Mouse (Mus musculus): Measurements from ENCODE around the gene Elp5. TPM values are rescaled to one million over a fixed set of nuclear protein-coding genes. Genes with fewer than 3 reads are reported as not detected.

The Elp5 gene
- polyA plus RNA-seq, 1 experiment from 2014 or later = 29.9 TPM

Other genes with a start within 250 kb of the Elp5 start
- 63.4 to 133 TPM (median 79.6 TPM) in 3 replicates for gene Polr2a, start 223.9 kb downstream of the Elp5 start, polyA plus RNA-seq (2018)
- not detected in 3 replicates for gene Slc35g3, start 220.5 kb downstream of the Elp5 start, polyA plus RNA-seq (2018)
- 11.6 to 17.8 TPM (median 12.0 TPM) in 3 replicates for gene Zbtb4, start 216.6 kb downstream of the Elp5 start, polyA plus RNA-seq (2018)
- not detected in 3 replicates for gene Chrnb1, start 186.6 kb downstream of the Elp5 start, polyA plus RNA-seq (2018)
- 0.69 to 2.7 TPM (median 2.3 TPM) in 3 replicates for gene Fgf11, start 180.7 kb downstream of the Elp5 start, polyA plus RNA-seq (2018)
- gene Tmem102, start 176.9 kb downstream of the Elp5 start, polyA plus RNA-seq (2018) = not detected in 3 replicates
- not detected in 3 replicates for gene Gm39566, start 167.2 kb downstream of the Elp5 start, polyA plus RNA-seq (2018)
- gene Spem2, start 164.1 kb downstream of the Elp5 start, polyA plus RNA-seq (2018) = not detected in 3 replicates
- gene Spem1, start 160.3 kb downstream of the Elp5 start, polyA plus RNA-seq (2018) = not detected in 3 replicates
- 0.80 to 2.1 TPM (median 1.0 TPM) in 3 replicates for gene Nlgn2, start 144.7 kb downstream of the Elp5 start, polyA plus RNA-seq (2018)
- gene Tmem256, start 144.0 kb downstream of the Elp5 start, polyA plus RNA-seq (2018) = 71.2 to 302 TPM (median 269 TPM) in 3 replicates
- 23.8 to 38.1 TPM (median 36.6 TPM) in 3 replicates for gene Plscr3, start 136.1 kb downstream of the Elp5 start, polyA plus RNA-seq (2018)
- not detected in 3 replicates for gene Tnk1, start 123.8 kb downstream of the Elp5 start, polyA plus RNA-seq (2018)
- gene Tmem95, start 104.5 kb downstream of the Elp5 start, polyA plus RNA-seq (2018) = not detected in 3 replicates
- 4.3 to 5.6 TPM (median 5.5 TPM) in 3 replicates for gene Kctd11, start 101.1 kb downstream of the Elp5 start, polyA plus RNA-seq (2018)
- 0.54 to 0.68 TPM (median 0.62 TPM) in 3 replicates for gene Acap1, start 87.0 kb downstream of the Elp5 start, polyA plus RNA-seq (2018)
- gene 2810408A11Rik, start 81.5 kb downstream of the Elp5 start, polyA plus RNA-seq (2018) = not detected in 3 replicates
- 14.9 to 19.2 TPM (median 15.6 TPM) in 3 replicates for gene Neurl4, start 81.4 kb downstream of the Elp5 start, polyA plus RNA-seq (2018)
- 48.3 to 74.1 TPM (median 49.3 TPM) in 3 replicates for gene Gps2, start 68.6 kb downstream of the Elp5 start, polyA plus RNA-seq (2018)
- 339 to 874 TPM (median 348 TPM) in 3 replicates for gene Eif5a, start 60.6 kb downstream of the Elp5 start, polyA plus RNA-seq (2018)
- gene Ybx2, start 46.7 kb downstream of the Elp5 start, polyA plus RNA-seq (2018) = not detected in 3 replicates
- 0.13 to 0.50 TPM in 2 of 3 replicates, not detected in the other for gene Slc2a4, start 34.3 kb downstream of the Elp5 start, polyA plus RNA-seq (2018)
- gene Cldn7, start 17.7 kb downstream of the Elp5 start, polyA plus RNA-seq (2018) = not detected in 3 replicates
- gene Ctdnep1, start 1.4 kb downstream of the Elp5 start, polyA plus RNA-seq (2018) = 102 to 235 TPM (median 115 TPM) in 3 replicates
- gene Gabarap, start 8.6 kb upstream of the Elp5 start, polyA plus RNA-seq (2018) = 791 to 1,264 TPM (median 1,032 TPM) in 3 replicates
- gene Phf23, start 13.3 kb upstream of the Elp5 start, polyA plus RNA-seq (2018) = 62.4 to 122 TPM (median 77.3 TPM) in 3 replicates
- gene Dvl2, start 18.1 kb upstream of the Elp5 start, polyA plus RNA-seq (2018) = 10.8 to 21.7 TPM (median 11.8 TPM) in 3 replicates
- gene Acadvl, start 32.9 kb upstream of the Elp5 start, polyA plus RNA-seq (2018) = 31.8 to 39.7 TPM (median 37.2 TPM) in 3 replicates
- gene Dlg4, start 34.4 kb upstream of the Elp5 start, polyA plus RNA-seq (2018) = 4.4 to 6.6 TPM (median 4.6 TPM) in 3 replicates
- gene Asgr1, start 71.6 kb upstream of the Elp5 start, polyA plus RNA-seq (2018) = not detected in 3 replicates
- gene Asgr2, start 110.1 kb upstream of the Elp5 start, polyA plus RNA-seq (2018) = 1.5 to 3.4 TPM in 2 of 3 replicates, not detected in the other
- 1.6 to 5.1 TPM (median 3.1 TPM) in 3 replicates for gene Mgl2, start 147.8 kb upstream of the Elp5 start, polyA plus RNA-seq (2018)
- gene Clec10a, start 173.7 kb upstream of the Elp5 start, polyA plus RNA-seq (2018) = 10.4 to 103 TPM (median 37.8 TPM) in 3 replicates
- gene Slc16a11, start 230.2 kb upstream of the Elp5 start, polyA plus RNA-seq (2018) = not detected in 3 replicates
- gene Slc16a13, start 238.5 kb upstream of the Elp5 start, polyA plus RNA-seq (2018) = 7.4 to 12.5 TPM (median 10.7 TPM) in 3 replicates
- gene Bcl6b, start 247.3 kb upstream of the Elp5 start, polyA plus RNA-seq (2018) = 0.14 TPM in 1 of 3 replicates, not detected in the others

Measured in macrophage (primary cell).